Mouse (Mus musculus) testis, adult 2 months (tissue): ENCODE results near the gene Bcas3.

Experiments
- CTCF ChIP-seq: fragments of 200-500 bp; IDR thresholded peaks from 2 replicates; pipeline ENCODE4 v1.5.1; 2012; ENCODE audit warnings: low read depth, mild to moderate bottlenecking, inconsistent platforms, low read length, moderate library complexity; ENCODE audit not compliant: control insufficient read depth, insufficient read depth, insufficient replicate concordance
- POLR2A ChIP-seq: fragments of 200-500 bp; IDR thresholded peaks from 2 replicates; pipeline ENCODE4 v1.6.1; 2012; ENCODE audit warnings: low read depth, mild to moderate bottlenecking, inconsistent platforms, low read length, moderate library complexity; ENCODE audit not compliant: control insufficient read depth

DNA sequence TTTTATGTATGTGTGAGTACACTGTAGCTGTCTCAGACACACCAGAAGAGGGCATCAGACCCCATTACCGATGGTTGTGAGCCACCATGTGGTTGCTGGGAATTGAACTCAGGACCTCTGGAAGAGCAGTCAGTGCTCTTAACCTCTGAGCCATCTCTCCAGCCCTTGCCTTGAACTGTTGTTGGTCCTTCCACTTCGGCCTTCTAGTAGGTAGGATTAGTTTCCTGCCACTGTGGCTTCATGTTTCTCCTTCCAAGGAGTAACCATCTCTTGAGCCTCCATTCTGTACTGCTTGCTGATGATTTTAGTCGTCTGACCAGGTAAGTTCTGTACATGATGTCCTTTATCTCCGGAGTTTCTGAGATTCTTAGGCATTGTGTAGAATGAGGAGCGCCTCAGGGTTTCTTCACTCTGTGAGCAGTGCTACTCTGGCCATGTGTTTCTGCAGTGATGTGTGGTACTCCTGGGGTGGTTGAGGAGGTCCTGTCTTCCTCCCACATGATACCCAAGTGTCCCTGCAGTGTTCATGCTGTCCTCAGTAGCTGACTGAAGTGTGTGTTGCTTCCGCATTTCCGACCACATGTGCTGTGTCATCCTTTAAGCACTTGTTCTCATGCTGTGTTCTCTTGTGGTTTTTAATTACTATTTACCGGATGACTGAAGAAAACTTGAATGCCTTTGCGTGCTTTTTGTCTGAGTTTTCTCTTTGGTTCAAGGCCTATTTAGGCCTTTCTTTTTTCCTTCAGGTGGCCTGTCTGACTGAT, 29.2 kb upstream of the Bcas3 start:
- TF ChIP-seq CTCF (no peak), POLR2A (no peak)
